Mouse (Mus musculus) hindbrain, embryonic 13.5 days (tissue): ENCODE results near the gene She. TPM values are rescaled to one million over a fixed set of nuclear protein-coding genes. Genes with fewer than 3 reads are reported as not detected.

ENCODE experiments used
- ATAC-seq: fragments of 200-750 bp; cut with Nextera tagmentation; 2 replicates; pipeline ENCODE4 v1.8.0; 2017; ENCODE audit warnings: moderate TSS enrichment; ENCODE audit not compliant: low FRiP score
- H3K27ac ChIP-seq: fragments of 300-500 bp; sonication (generic); 2 replicates; pipeline ENCODE4 v1.5.1; 2015; ENCODE audit warnings: inconsistent platforms, mild to moderate bottlenecking, moderate library complexity
- H3K27me3 ChIP-seq: fragments of 300-500 bp; sonication (generic); 2 replicates; pipeline ENCODE4 v1.6.1; 2015; ENCODE audit warnings: mild to moderate bottlenecking, inconsistent platforms
- H3K36me3 ChIP-seq: fragments of 300-500 bp; sonication (generic); 2 replicates; pipeline ENCODE4 v1.6.1; 2015; ENCODE audit warnings: mild to moderate bottlenecking, inconsistent platforms
- H3K4me1 ChIP-seq: fragments of 300-500 bp; sonication (generic); replicated peaks from 2 replicates; pipeline ENCODE4 v1.6.1; 2015; ENCODE audit warnings: inconsistent platforms
- H3K4me2 ChIP-seq: fragments of 300-500 bp; sonication (generic); 2 replicates; pipeline ENCODE4 v1.6.1; 2015; ENCODE audit warnings: inconsistent platforms, mild to moderate bottlenecking, moderate library complexity
- H3K4me3 ChIP-seq: fragments of 300-500 bp; sonication (generic); 2 replicates; pipeline ENCODE4 v1.5.1; 2015; ENCODE audit warnings: mild to moderate bottlenecking, inconsistent platforms
- H3K9ac ChIP-seq: fragments of 300-500 bp; sonication (generic); 2 replicates; pipeline ENCODE4 v1.6.1; 2015; ENCODE audit warnings: mild to moderate bottlenecking, inconsistent platforms
- H3K9me3 ChIP-seq: fragments of 300-500 bp; sonication (generic); 2 replicates; pipeline ENCODE4 v1.6.1; 2016; ENCODE audit warnings: inconsistent platforms
- WGBS: fragments of 180-500 bp; shearing (Covaris S2); methylation state at CpG from one replicate; pipeline ENCODE4 v1.1.7; 2015; 5-methylcytosine and 5-hydroxymethylcytosine counted together
- polyA plus RNA-seq: library from polyadenylated mRNA; unstranded; fragments of >200 nt; fragmentation: Nextera tagmentation; extraction: Ambion mirVana; gene quantifications from 2 replicates; pipeline ENCODE4 v1.2.1, GENCODE M21; 2015

She gene
- polyA plus RNA-seq, 1 experiment from 2014 or later = 2.1 TPM

GRCm38 (mm10) chr3:89801507-89801847, 29.7 kb upstream of the She start:
- Histone ChIP-seq H3K4me2 (no peak overlapping the region), H3K4me3 (no peak overlapping the region), H3K4me1 (no peaks in the 10 kb centered on the region), H3K9me3 (no peaks in the 10 kb centered on the region), H3K27ac (no peak overlapping the region), H3K36me3 (no peaks in the 10 kb centered on the region), H3K9ac (no peak overlapping the region), H3K27me3 (no peaks in the 10 kb centered on the region)
- WGBS = 54% methylated on average over 3 of the region's 3 CpGs
- no peak for ATAC-seq

- no peak overlapping the region for H3K4me3 ChIP-seq
- no peak for ATAC-seq
Observed at GRCm38 (mm10) chr3:89802876-89803275, 28.3 kb upstream of the She start.

GRCm38 (mm10) chr3:89805179-89805578, 26.0 kb upstream of the She start:
- WGBS = 67% methylated on average over 4 of the region's 4 CpGs

More at GRCm38 (mm10) chr3:89802876-89803275, 28.3 kb upstream of the She start:
- Histone ChIP-seq H3K4me1 (no peaks in the 10 kb centered on the region), H3K4me2 (no peak overlapping the region), H3K27me3 (no peaks in the 10 kb centered on the region), H3K27ac (no peak overlapping the region), H3K9me3 (no peaks in the 10 kb centered on the region), H3K36me3 (no peaks in the 10 kb centered on the region), H3K9ac (no peak overlapping the region)
- WGBS = 70% methylated on average over 15 of the region's 15 CpGs

DNA sequence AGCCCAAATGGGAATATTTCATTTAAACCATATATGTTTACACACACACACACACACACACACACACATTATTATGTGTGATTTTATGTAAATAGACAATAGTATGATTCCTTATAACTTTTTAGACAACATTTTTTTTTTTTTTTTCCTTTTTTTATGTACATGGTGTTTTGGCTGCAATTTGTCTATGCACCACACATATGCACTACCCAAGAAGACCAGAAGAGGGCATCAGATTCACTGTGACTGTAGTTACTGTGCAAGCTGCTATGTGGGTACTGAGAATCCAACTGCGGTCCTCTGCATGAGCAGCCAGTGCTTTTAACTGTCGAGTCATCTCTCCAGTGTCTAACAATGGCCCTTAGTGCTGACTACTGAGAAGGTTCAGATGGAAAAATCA, 24.4 kb upstream of the She start:
- no peak overlapping the region for H3K9ac ChIP-seq
- no peak overlapping the region for H3K27ac ChIP-seq
- no peaks in the 10 kb centered on the region for H3K36me3 ChIP-seq
- H3K27me3 ChIP-seq = no peaks in the 10 kb centered on the region
- WGBS = 91% methylated on average over 2 of the region's 2 CpGs
- H3K4me3 ChIP-seq = no peak overlapping the region
- no peak for ATAC-seq
- no peak overlapping the region for H3K4me2 ChIP-seq
- H3K9me3 ChIP-seq = peaks cover 3% of the 10 kb centered on the region; the same call in 1 of the 2 replicates
- no peaks in the 10 kb centered on the region for H3K4me1 ChIP-seq

More at GRCm38 (mm10) chr3:89805179-89805578, 26.0 kb upstream of the She start:
- Histone ChIP-seq H3K4me2 (no peak overlapping the region), H3K27me3 (no peaks in the 10 kb centered on the region), H3K27ac (no peak overlapping the region), H3K9ac (no peak overlapping the region), H3K4me3 (no peak overlapping the region), H3K9me3 (no peaks in the 10 kb centered on the region), H3K36me3 (no peaks in the 10 kb centered on the region), H3K4me1 (no peaks in the 10 kb centered on the region)
- ATAC-seq = no peak

GRCm38 (mm10) chr3:89807171-89807570, 24.0 kb upstream of the She start:
- Histone ChIP-seq H3K27ac (no peak overlapping the region), H3K36me3 (no peaks in the 10 kb centered on the region), H3K4me2 (no peak overlapping the region), H3K4me1 (no peaks in the 10 kb centered on the region), H3K4me3 (no peak overlapping the region), H3K27me3 (no peaks in the 10 kb centered on the region), H3K9ac (no peak overlapping the region), H3K9me3 (peaks cover 3% of the 10 kb centered on the region; the same call in 1 of the 2 replicates)
- WGBS = 93% methylated on average over 3 of the region's 3 CpGs
- ATAC-seq = no peak

GRCm38 (mm10) chr3:89807881-89808280, 23.3 kb upstream of the She start:
- no peak overlapping the region for H3K4me3 ChIP-seq
- H3K27me3 ChIP-seq = no peaks in the 10 kb centered on the region
- peaks cover 3% of the 10 kb centered on the region; the same call in 1 of the 2 replicates for H3K9me3 ChIP-seq
- no peaks in the 10 kb centered on the region for H3K4me1 ChIP-seq
- H3K27ac ChIP-seq = no peak overlapping the region
- no peak for ATAC-seq
- H3K9ac ChIP-seq = no peak overlapping the region
- H3K4me2 ChIP-seq = no peak overlapping the region
- WGBS = 90% methylated on average over 5 of the region's 5 CpGs
- H3K36me3 ChIP-seq = no peaks in the 10 kb centered on the region

DNA sequence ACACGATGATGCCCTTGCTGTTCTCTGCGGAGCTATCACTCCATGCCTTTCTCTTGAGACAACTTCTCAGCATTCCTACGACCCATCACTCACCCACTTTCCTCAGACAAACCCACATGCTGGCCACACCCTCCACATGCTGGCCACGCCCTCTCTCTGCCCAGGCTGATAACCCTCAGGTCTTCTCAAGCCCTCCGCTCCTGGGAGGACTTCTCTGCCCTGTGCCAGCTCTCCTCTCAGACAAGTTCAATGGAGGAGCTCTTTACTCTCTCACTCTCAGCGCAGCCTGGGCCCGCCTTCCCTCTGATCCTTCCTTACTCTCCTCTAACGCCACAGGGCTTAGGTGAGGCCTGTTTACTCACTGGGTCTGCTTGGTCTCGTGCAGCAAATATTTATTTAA, 22.5 kb upstream of the She start:
- no peaks in the 10 kb centered on the region for H3K27me3 ChIP-seq
- ATAC-seq = no peak
- H3K36me3 ChIP-seq = no peaks in the 10 kb centered on the region
- H3K27ac ChIP-seq = no peak overlapping the region
- no peak overlapping the region for H3K4me3 ChIP-seq
- H3K4me2 ChIP-seq = no peak overlapping the region
- no peaks in the 10 kb centered on the region for H3K4me1 ChIP-seq
- 59% methylated on average over 9 of the region's 9 CpGs for WGBS
- peaks cover 3% of the 10 kb centered on the region; the same call in 1 of the 2 replicates for H3K9me3 ChIP-seq
- no peak overlapping the region for H3K9ac ChIP-seq

DNA sequence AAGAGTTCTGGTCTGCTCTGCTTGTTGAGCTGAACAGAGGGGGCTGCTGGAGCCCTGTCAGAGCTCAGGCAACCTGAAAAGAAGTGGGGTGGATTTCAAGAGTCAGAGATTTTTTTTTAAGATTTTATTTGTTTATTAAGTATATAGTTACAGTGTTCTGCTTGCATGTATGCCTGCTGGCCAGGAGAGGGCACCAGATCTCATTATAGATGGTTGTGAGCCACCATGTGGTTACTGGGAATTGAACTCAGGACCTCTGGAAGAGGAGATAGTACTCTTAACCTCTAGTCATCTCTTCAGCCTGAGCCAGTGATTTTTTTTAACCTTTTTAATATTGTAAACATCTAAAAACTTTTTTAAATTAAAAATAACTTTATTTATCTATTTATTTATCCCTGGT, 20.3 kb upstream of the She start:
- H3K27me3 ChIP-seq = 0 out of 2 replicates have a peak, but pooled peaks cover 3% of the 10 kb centered on the region
- H3K4me1 ChIP-seq = no peaks in the 10 kb centered on the region
- no peak overlapping the region for H3K4me3 ChIP-seq
- H3K9me3 ChIP-seq = peaks cover 3% of the 10 kb centered on the region; the same call in 1 of the 2 replicates
- H3K27ac ChIP-seq = no peak overlapping the region
- no peak for ATAC-seq
- no peak overlapping the region for H3K4me2 ChIP-seq
- no peak overlapping the region for H3K9ac ChIP-seq
- H3K36me3 ChIP-seq = no peaks in the 10 kb centered on the region

DNA sequence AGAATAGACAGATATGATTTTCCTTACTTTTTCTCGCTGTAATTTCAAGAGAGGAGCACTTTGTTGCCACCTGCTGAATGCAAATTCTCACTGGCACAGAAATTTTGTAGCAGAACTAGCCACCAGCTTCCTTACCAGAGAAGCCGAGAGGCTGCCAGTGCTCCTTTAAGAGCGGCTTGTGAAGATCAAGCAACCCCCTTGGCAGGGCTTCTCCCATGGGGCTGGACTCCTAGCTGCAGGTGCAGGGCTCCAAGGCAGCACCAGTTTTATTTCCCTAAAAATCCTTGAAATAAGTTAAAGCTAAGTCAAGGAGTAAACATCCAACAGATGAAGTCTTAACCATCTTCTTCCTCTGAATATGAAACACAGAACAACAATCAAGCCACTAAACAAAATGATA, 19.0 kb upstream of the She start:
- Histone ChIP-seq H3K9ac (no peak overlapping the region), H3K27me3 (0 out of 2 replicates have a peak, but pooled peaks cover 3% of the 10 kb centered on the region), H3K4me1 (no peaks in the 10 kb centered on the region), H3K36me3 (no peaks in the 10 kb centered on the region), H3K4me3 (no peak overlapping the region), H3K9me3 (peaks cover 3% of the 10 kb centered on the region; the same call in 1 of the 2 replicates), H3K4me2 (no peak overlapping the region), H3K27ac (no peak overlapping the region)
- WGBS = 72% methylated on average over 3 of the region's 3 CpGs
- no peak for ATAC-seq

DNA sequence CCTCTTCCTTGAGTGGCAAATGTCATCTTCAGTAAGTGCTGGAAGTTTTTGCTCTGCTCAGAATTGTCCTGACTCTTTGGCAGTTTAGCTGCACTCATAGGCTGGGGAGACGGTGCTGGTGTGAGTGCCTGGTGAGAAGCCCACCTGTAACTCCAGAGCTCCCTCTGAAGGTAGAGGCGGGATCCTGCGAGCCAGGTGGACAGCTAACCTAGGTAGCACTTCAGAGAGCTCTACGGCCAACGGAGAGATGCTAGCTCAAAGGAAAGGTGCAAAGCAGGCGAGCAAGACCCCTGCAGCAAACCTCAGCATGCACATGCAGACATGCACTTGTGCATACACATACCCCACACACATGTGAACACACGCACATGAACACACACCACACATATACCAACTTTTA, 17.1 kb upstream of the She start:
- no peak overlapping the region for H3K27ac ChIP-seq
- no peaks in the 10 kb centered on the region for H3K36me3 ChIP-seq
- WGBS = 75% methylated on average over 7 of the region's 7 CpGs
- no peaks in the 10 kb centered on the region for H3K4me1 ChIP-seq
- H3K4me3 ChIP-seq = no peak overlapping the region
- no peak for ATAC-seq
- H3K27me3 ChIP-seq = 0 out of 2 replicates have a peak, but pooled peaks cover 3% of the 10 kb centered on the region
- no peak overlapping the region for H3K9ac ChIP-seq
- peaks cover 3% of the 10 kb centered on the region; the same call in 1 of the 2 replicates for H3K9me3 ChIP-seq
- no peak overlapping the region for H3K4me2 ChIP-seq

- H3K36me3 ChIP-seq = no peaks in the 10 kb centered on the region
- H3K4me2 ChIP-seq = no peak overlapping the region
- 71% methylated on average over 4 of the region's 4 CpGs for WGBS
- no peak for ATAC-seq
- H3K4me3 ChIP-seq = no peak overlapping the region
- H3K27ac ChIP-seq = no peak overlapping the region
- peaks cover 11% of the 10 kb centered on the region; the same call in 1 of the 2 replicates for H3K27me3 ChIP-seq
- no peak overlapping the region for H3K9ac ChIP-seq
- no peaks in the 10 kb centered on the region for H3K4me1 ChIP-seq
- H3K9me3 ChIP-seq = no peaks in the 10 kb centered on the region
Observed at GRCm38 (mm10) chr3:89817056-89817455, 14.1 kb upstream of the She start.

DNA sequence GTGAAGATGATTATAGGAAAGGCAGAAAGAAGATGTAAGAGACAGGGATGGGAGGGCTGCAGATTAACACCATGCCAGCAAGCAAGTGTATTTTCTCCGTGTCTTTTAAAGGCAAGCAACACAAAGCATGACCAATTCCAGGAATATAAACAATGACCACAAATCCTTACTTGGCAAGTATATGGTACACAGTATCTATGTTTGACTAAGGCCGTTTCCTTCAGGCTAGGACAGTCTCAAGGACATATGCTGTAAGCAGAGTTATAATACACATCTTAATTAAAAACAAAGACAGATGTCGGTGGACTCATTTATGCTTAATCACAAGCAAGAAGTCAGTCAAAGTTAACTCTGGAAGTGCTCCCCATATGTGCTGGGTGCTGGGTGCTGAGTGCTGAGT, 12.6 kb upstream of the She start:
- no peaks in the 10 kb centered on the region for H3K4me1 ChIP-seq
- WGBS = 81% methylated on average over 3 of the region's 3 CpGs
- ATAC-seq = no peak
- H3K9me3 ChIP-seq = no peaks in the 10 kb centered on the region
- peaks cover 11% of the 10 kb centered on the region; the same call in 1 of the 2 replicates for H3K27me3 ChIP-seq
- no peak overlapping the region for H3K9ac ChIP-seq
- no peaks in the 10 kb centered on the region for H3K36me3 ChIP-seq
- H3K27ac ChIP-seq = no peak overlapping the region
- H3K4me2 ChIP-seq = no peak overlapping the region
- no peak overlapping the region for H3K4me3 ChIP-seq

GRCm38 (mm10) chr3:89819897-89820296, 11.3 kb upstream of the She start:
- Histone ChIP-seq H3K27ac (no peak overlapping the region), H3K27me3 (peaks cover 9% of the 10 kb centered on the region; the same call in 1 of the 2 replicates), H3K4me3 (no peak overlapping the region), H3K36me3 (no peaks in the 10 kb centered on the region), H3K4me2 (no peak overlapping the region), H3K4me1 (no peaks in the 10 kb centered on the region), H3K9me3 (no peaks in the 10 kb centered on the region), H3K9ac (no peak overlapping the region)
- WGBS = 82% methylated on average over 7 of the region's 7 CpGs
- ATAC-seq = no peak
